Mouse (Mus musculus) midbrain, postnatal 0 days (tissue): ENCODE data around the gene Gm29427. TPM values are rescaled to one million over a fixed set of nuclear protein-coding genes. Genes with fewer than 3 reads are reported as not detected.

Source experiments
- ATAC-seq: fragments of 200-750 bp; cut with Nextera tagmentation; 2 replicates; pipeline ENCODE4 v1.8.0; 2017; ENCODE audit warnings: moderate number of reproducible peaks, mild to moderate bottlenecking, moderate TSS enrichment, moderate library complexity; ENCODE audit not compliant: low FRiP score
- DNase-seq: peaks from one replicate; pipeline ENCODE4 v3.0.0-alpha.2; 2015; ENCODE audit warnings: low spot score
- H3K27ac ChIP-seq: fragments of 300-500 bp; sonication (generic); 2 replicates; pipeline ENCODE4 v1.5.1; 2014; ENCODE audit warnings: low read depth, mild to moderate bottlenecking, low read length, mixed read lengths
- H3K27me3 ChIP-seq: fragments of 300-500 bp; sonication (generic); 2 replicates; pipeline ENCODE4 v1.6.1; 2014; ENCODE audit warnings: low read length, control low read depth, mixed read lengths; ENCODE audit not compliant: insufficient read depth
- H3K36me3 ChIP-seq: fragments of 300-500 bp; sonication (generic); 2 replicates; pipeline ENCODE4 v1.6.1; 2014; ENCODE audit warnings: low read length, control low read depth, mixed read lengths; ENCODE audit not compliant: insufficient read depth
- H3K4me1 ChIP-seq: fragments of 300-500 bp; sonication (generic); 2 replicates; pipeline ENCODE4 v1.6.1; 2014; ENCODE audit warnings: mild to moderate bottlenecking, control low read depth, antibody characterized with exemption, low read length, mixed read lengths; ENCODE audit not compliant: insufficient read depth
- H3K4me2 ChIP-seq: fragments of 300-500 bp; sonication (generic); 2 replicates; pipeline ENCODE4 v1.6.1; 2014; ENCODE audit warnings: low read depth, mild to moderate bottlenecking, low read length, mixed read lengths; ENCODE audit not compliant: poor library complexity, severe bottlenecking
- H3K4me3 ChIP-seq: fragments of 300-500 bp; sonication (generic); 2 replicates; pipeline ENCODE4 v1.5.1; 2014; ENCODE audit warnings: low read depth, mild to moderate bottlenecking, low read length, moderate library complexity
- H3K9ac ChIP-seq: fragments of 300-500 bp; sonication (generic); replicated peaks from 2 replicates; pipeline ENCODE4 v1.6.1; 2014; ENCODE audit warnings: mild to moderate bottlenecking, low read length, moderate library complexity, mixed read lengths; ENCODE audit not compliant: poor library complexity, severe bottlenecking
- H3K9me3 ChIP-seq: fragments of 300-500 bp; sonication (generic); 2 replicates; pipeline ENCODE4 v1.6.1; 2016; ENCODE audit warnings: low read length, control low read depth
- CTCF ChIP-seq: IDR thresholded peaks from 2 replicates; pipeline ENCODE4 v1.5.1; 2016; ENCODE audit warnings: antibody characterized with exemption, mild to moderate bottlenecking
- WGBS: fragments of 180-500 bp; shearing (Covaris S2); extraction: QIAGEN DNeasy Blood & Tissue Kit; methylation state at CpG from one replicate; pipeline ENCODE4 v1.1.7; 2014; 5-methylcytosine and 5-hydroxymethylcytosine counted together
- polyA plus RNA-seq: library from polyadenylated mRNA; unstranded; fragments of >200 nt; fragmentation: Nextera tagmentation; extraction: Ambion mirVana; gene quantifications from 2 replicates; pipeline ENCODE4 v1.2.1, GENCODE M21; 2015
- total RNA-seq: library from RNA; depleted of rRNA; stranded (reverse); fragments of >200 nt; gene quantifications from 2 replicates; pipeline ENCODE4 v1.2.3, GENCODE M21; 2014; rRNA removed

Gm29427 gene
- total and polyA plus RNA-seq, 2 experiments from 2014 or later: not detected

- H3K36me3 ChIP-seq: no peaks in the 10 kb centered on the region
- H3K9me3 ChIP-seq: no peaks in the 10 kb centered on the region
- H3K27me3 ChIP-seq: no peaks in the 10 kb centered on the region
- H3K4me3 ChIP-seq: no peak overlapping the region
- no peaks in the 10 kb centered on the region for H3K4me1 ChIP-seq
- H3K9ac ChIP-seq: no peak overlapping the region
- TF ChIP-seq CTCF: no peak
- H3K4me2 ChIP-seq: no peak overlapping the region
- 0 out of 2 replicates have a peak overlapping the region, but pooled peaks have one; percentile 18 for H3K27ac ChIP-seq
- ATAC-seq (no peak), DNase-seq (peak; percentile 24)
- WGBS: 30% methylated on average over 4 of the region's 4 CpGs
Measured at GRCm38 (mm10) chr1:130644103-130644502, 71.5 kb downstream of the Gm29427 start.

- no peak overlapping the region for H3K4me2 ChIP-seq
- no peak overlapping the region for H3K27ac ChIP-seq
- no peak for TF ChIP-seq CTCF
- H3K4me1 ChIP-seq: no peaks in the 10 kb centered on the region
- ATAC-seq (no peak), DNase-seq (no peak)
- no peaks in the 10 kb centered on the region for H3K36me3 ChIP-seq
- no peaks in the 10 kb centered on the region for H3K27me3 ChIP-seq
- no peak overlapping the region for H3K4me3 ChIP-seq
- no peaks in the 10 kb centered on the region for H3K9me3 ChIP-seq
- H3K9ac ChIP-seq: no peak overlapping the region
Measured at GRCm38 (mm10) chr1:130640967-130641366, 74.6 kb downstream of the Gm29427 start.

GRCm38 (mm10) chr1:130633761-130634410, 81.7 kb downstream of the Gm29427 start:
- ATAC-seq (no peak), DNase-seq (peak; percentile 62)
- Histone ChIP-seq H3K9ac (no peak overlapping the region), H3K27me3 (no peaks in the 10 kb centered on the region), H3K4me1 (no peaks in the 10 kb centered on the region), H3K27ac (no peak overlapping the region), H3K36me3 (no peaks in the 10 kb centered on the region), H3K4me3 (no peak overlapping the region), H3K4me2 (no peak overlapping the region), H3K9me3 (no peaks in the 10 kb centered on the region)
- peak; percentile 89 for TF ChIP-seq CTCF
- 35% methylated on average over 16 of the region's 16 CpGs for WGBS

GRCm38 (mm10) chr1:130633316-130633715, 82.3 kb downstream of the Gm29427 start:
- Histone ChIP-seq H3K9ac (no peak overlapping the region), H3K4me3 (no peak overlapping the region), H3K27me3 (no peaks in the 10 kb centered on the region), H3K27ac (no peak overlapping the region), H3K36me3 (no peaks in the 10 kb centered on the region), H3K4me2 (no peak overlapping the region), H3K9me3 (no peaks in the 10 kb centered on the region), H3K4me1 (no peaks in the 10 kb centered on the region)
- DNase-seq (no peak), ATAC-seq (no peak)
- TF ChIP-seq CTCF: no peak
- WGBS: 88% methylated on average over 7 of the region's 8 CpGs

- WGBS: 91% methylated on average over 2 of the region's 2 CpGs
Measured at GRCm38 (mm10) chr1:130629521-130629920, 86.1 kb downstream of the Gm29427 start, which contains the start of gene Zp3r. Gene Zp3r (minus strand): TSS chr1:130629621.

More at GRCm38 (mm10) chr1:130629521-130629920, 86.1 kb downstream of the Gm29427 start, which contains the start of gene Zp3r:
- H3K4me1 ChIP-seq: no peaks in the 10 kb centered on the region
- H3K27me3 ChIP-seq: no peaks in the 10 kb centered on the region
- ATAC-seq (no peak), DNase-seq (no peak)
- H3K9ac ChIP-seq: no peak within 1 kb of the TSS
- no peak within 1 kb of the TSS for H3K4me3 ChIP-seq
- no peak within 1 kb of the TSS for H3K4me2 ChIP-seq
- no peak within 1 kb of the TSS for H3K27ac ChIP-seq
- no peaks in the 10 kb centered on the region for H3K9me3 ChIP-seq
- TF ChIP-seq CTCF: no peak
- H3K36me3 ChIP-seq: no peaks in the 10 kb centered on the region

Other genes starting within 250 kb of the Gm29427 start
- gene Zp3r, start 86.2 kb downstream of the Gm29427 start, total RNA-seq: not detected in 2 replicates
- gene Zp3r, start 86.2 kb downstream of the Gm29427 start, polyA plus RNA-seq: not detected in 2 replicates
- gene C4bp, start 54.2 kb downstream of the Gm29427 start, total RNA-seq: 0.05 and 0.93 TPM in 2 replicates
- gene C4bp, start 54.2 kb downstream of the Gm29427 start, polyA plus RNA-seq: 0.05 and 0.11 TPM in 2 replicates
- gene Yod1, start 1.5 kb upstream of the Gm29427 start, total RNA-seq: 9.8 and 13.0 TPM in 2 replicates
- 15.4 and 21.0 TPM in 2 replicates for gene Yod1, start 1.5 kb upstream of the Gm29427 start, polyA plus RNA-seq
- gene Pfkfb2, start 13.5 kb upstream of the Gm29427 start, total RNA-seq: 26.6 and 41.0 TPM in 2 replicates
- 16.9 and 17.2 TPM in 2 replicates for gene Pfkfb2, start 13.5 kb upstream of the Gm29427 start, polyA plus RNA-seq
- gene AA986860, start 16.2 kb upstream of the Gm29427 start, total RNA-seq: 0.71 and 0.99 TPM in 2 replicates
- gene AA986860, start 16.2 kb upstream of the Gm29427 start, polyA plus RNA-seq: 0.42 TPM in 2 replicates
- not detected in 2 replicates for gene Fcamr, start 85.1 kb upstream of the Gm29427 start, total RNA-seq
- gene Fcamr, start 85.1 kb upstream of the Gm29427 start, polyA plus RNA-seq: not detected in 2 replicates
- not detected in 2 replicates for gene Pigr, start 110.9 kb upstream of the Gm29427 start, total RNA-seq
- not detected in 2 replicates for gene Pigr, start 110.9 kb upstream of the Gm29427 start, polyA plus RNA-seq
- 0.16 TPM in 1 of 2 replicates, not detected in the other for gene Fcmr, start 149.9 kb upstream of the Gm29427 start, total RNA-seq
- 1.7 and 2.3 TPM in 2 replicates for gene Fcmr, start 149.9 kb upstream of the Gm29427 start, polyA plus RNA-seq
- not detected in 2 replicates for gene Il24, start 171.7 kb upstream of the Gm29427 start, total RNA-seq
- not detected in 2 replicates for gene Il24, start 171.7 kb upstream of the Gm29427 start, polyA plus RNA-seq
- not detected in 2 replicates for gene Il20, start 195.7 kb upstream of the Gm29427 start, total RNA-seq
- gene Il20, start 195.7 kb upstream of the Gm29427 start, polyA plus RNA-seq: not detected in 2 replicates
- gene Il19, start 224.3 kb upstream of the Gm29427 start, total RNA-seq: not detected in 2 replicates
- 0.27 TPM in 1 of 2 replicates, not detected in the other for gene Il19, start 224.3 kb upstream of the Gm29427 start, polyA plus RNA-seq